ENCODE assay signal across 21 mouse cellular contexts in the genomic region with DNA sequence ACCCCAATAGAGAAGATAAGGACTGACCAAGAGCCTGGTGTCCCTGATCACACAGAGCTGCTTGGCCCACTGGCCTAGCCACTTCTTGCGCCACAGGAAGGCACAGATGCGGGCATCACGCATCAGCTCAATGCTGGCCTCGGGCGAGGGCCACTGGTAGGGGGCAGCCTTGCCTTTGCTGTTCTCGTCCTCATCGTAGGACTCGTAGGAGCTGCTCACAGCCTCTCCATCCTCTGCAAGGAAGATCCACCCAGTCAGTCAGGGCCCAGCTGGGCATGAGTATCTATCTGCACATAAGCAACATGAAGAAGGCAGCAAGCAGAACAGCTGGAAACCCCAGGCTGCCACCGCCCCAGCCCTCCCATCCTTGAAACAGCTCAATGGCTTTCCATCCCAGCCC. TPM values are rescaled to one million over a fixed set of nuclear protein-coding genes. Genes with fewer than 3 reads are reported as not detected.
DNase-seq lines count a peak whose midpoint lies in the region; ATAC-seq and TF ChIP-seq lines count a peak whose summit lies in the region.
"Had no signal": no experiment of that assay in that cellular context is flagged by ENCODE, and none has a peak within 500 bp of the region (broad histone marks: within the 10 kb centered on the region; RNA-seq: fewer than 3 reads in every experiment).

No protein-coding gene starts in this region.

- no peak overlapping the region for H3K9ac ChIP-seq in hindbrain, postnatal 0 days (replicated peaks; ENCODE audit: low read length)
- H3K9ac ChIP-seq in liver, postnatal 0 days (replicated peaks): no peak overlapping the region
- H3K9ac ChIP-seq in liver, embryonic 11.5 days (ENCODE audit: low read depth, low read length): no peak overlapping the region
- H3K9ac ChIP-seq in ES-Bruce4 (ENCODE audit: low read depth, poor library complexity, severe bottlenecking): no peak overlapping the region
- H3K9ac ChIP-seq: embryonic facial prominence, embryonic 13.5 days; heart, embryonic 15.5 days; hindbrain, embryonic 14.5 days; liver, embryonic 13.5 days; midbrain, embryonic 13.5 days had no signal

- H3K4me2 ChIP-seq in hindbrain, postnatal 0 days (ENCODE audit: low read depth, low read length): no peak overlapping the region
- no peak overlapping the region for H3K4me2 ChIP-seq in liver, postnatal 0 days (ENCODE audit: low read depth, low read length)
- no peak overlapping the region for H3K4me2 ChIP-seq in liver, embryonic 11.5 days
- H3K4me2 ChIP-seq: embryonic facial prominence, embryonic 13.5 days; heart, embryonic 15.5 days; hindbrain, embryonic 14.5 days; liver, embryonic 13.5 days; midbrain, embryonic 13.5 days had no signal

- H3K79me2 ChIP-seq in C2C12 (ENCODE audit: control insufficient read depth, insufficient read depth): no peaks in the 10 kb centered on the region

- H3K9me3 ChIP-seq in hindbrain, postnatal 0 days (ENCODE audit: low read length): no peaks in the 10 kb centered on the region
- no peaks in the 10 kb centered on the region for H3K9me3 ChIP-seq in hindbrain, embryonic 10.5 days
- no peaks in the 10 kb centered on the region for H3K9me3 ChIP-seq in liver, postnatal 0 days (ENCODE audit: low read length)
- no peaks in the 10 kb centered on the region for H3K9me3 ChIP-seq in liver, embryonic 11.5 days (ENCODE audit: control insufficient read depth, low read length)
- H3K9me3 ChIP-seq in ES-Bruce4 (replicated peaks; ENCODE audit: control insufficient read depth, insufficient read depth, low read length, poor library complexity, severe bottlenecking): no peaks in the 10 kb centered on the region
- H3K9me3 ChIP-seq: embryonic facial prominence, embryonic 13.5 days; heart, embryonic 15.5 days; liver, embryonic 13.5 days; midbrain, embryonic 13.5 days had no signal

- no peak overlapping the region for H3ac ChIP-seq in C2C12 (ENCODE audit: control insufficient read depth, insufficient read length, low read depth)

- H3K79me3 ChIP-seq in C2C12 (ENCODE audit: low read depth): no peaks in the 10 kb centered on the region

- no peaks in the 10 kb centered on the region for H3K27me3 ChIP-seq in hindbrain, postnatal 0 days (ENCODE audit: insufficient read depth, low read length)
- no peaks in the 10 kb centered on the region for H3K27me3 ChIP-seq in hindbrain, embryonic 10.5 days (ENCODE audit: insufficient read depth, poor library complexity, severe bottlenecking)
- no peaks in the 10 kb centered on the region for H3K27me3 ChIP-seq in liver, postnatal 0 days (ENCODE audit: insufficient read depth, low read length)
- no peaks in the 10 kb centered on the region for H3K27me3 ChIP-seq in liver, embryonic 11.5 days (replicated peaks; ENCODE audit: control insufficient read depth, insufficient read depth, low read length)
- H3K27me3 ChIP-seq in C2C12 (ENCODE audit: control insufficient read depth, insufficient read depth, insufficient read length) (no peaks in the 10 kb centered on the region), ES-Bruce4 (ENCODE audit: control insufficient read depth, insufficient read depth, low read length, poor library complexity, severe bottlenecking) (no peaks in the 10 kb centered on the region)
- H3K27me3 ChIP-seq: embryonic facial prominence, embryonic 13.5 days; heart, embryonic 15.5 days; liver, embryonic 13.5 days; midbrain, embryonic 13.5 days had no signal

- peak; percentile 34; the same call in 1 of the 2 replicates for TF ChIP-seq CTCF in hindbrain, postnatal 0 days (IDR thresholded peaks at IDR 0.05; ENCODE audit: low read depth)
- TF ChIP-seq CTCF in liver, postnatal 0 days (IDR thresholded peaks at IDR 0.05; ENCODE audit: low read depth): peak; percentile 6; the same call in 1 of the 2 replicates
- TF ChIP-seq CTCF in C2C12 (IDR thresholded peaks at IDR 0.05; ENCODE audit: control insufficient read depth, insufficient read depth, insufficient read length): peak; percentile 42
- peak; percentile 27 for TF ChIP-seq CTCF in ES-Bruce4 (IDR thresholded peaks at IDR 0.05; ENCODE audit: low read depth, low read length)

- no peak overlapping the region for H3K27ac ChIP-seq in hindbrain, postnatal 0 days
- H3K27ac ChIP-seq in hindbrain, embryonic 10.5 days: no peak overlapping the region
- no peak overlapping the region for H3K27ac ChIP-seq in liver, postnatal 0 days (ENCODE audit: low read depth)
- no peak overlapping the region for H3K27ac ChIP-seq in liver, embryonic 11.5 days (ENCODE audit: low read depth, low read length)
- H3K27ac ChIP-seq in ES-Bruce4 (ENCODE audit: insufficient read depth, low read length): no peak overlapping the region
- H3K27ac ChIP-seq: embryonic facial prominence, embryonic 13.5 days; heart, embryonic 15.5 days; hindbrain, embryonic 14.5 days; liver, embryonic 13.5 days; midbrain, embryonic 13.5 days had no signal

- TF ChIP-seq EP300 in liver, postnatal 0 days (IDR thresholded peaks at IDR 0.05; ENCODE audit: low read depth): no peak
- no peak for TF ChIP-seq EP300 in ES-Bruce4 (IDR thresholded peaks at IDR 0.05; ENCODE audit: insufficient read depth, low read depth, low read length)

- no peak for ATAC-seq in hindbrain, postnatal 0 days
- ATAC-seq in liver, postnatal 0 days: no peak
- no peak for ATAC-seq in liver, embryonic 11.5 days (replicated peaks; ENCODE audit: low FRiP score)
- ATAC-seq: forebrain, embryonic 16.5 days; midbrain, embryonic 13.5 days had no signal

- DNase-seq in hindbrain, postnatal 0 days (ENCODE audit: low spot score): no peak
- no peak for DNase-seq in hindbrain, embryonic 10.5 days (ENCODE audit: low spot score)
- no peak for DNase-seq in liver, postnatal 0 days
- no peak for DNase-seq in liver, embryonic 11.5 days (ENCODE audit: low spot score)
- no peak for DNase-seq in embryo, embryonic 10.5 days (ENCODE audit: low spot score)
- DNase-seq: cerebellum, adult 11 months; kidney, adult 18-20 months; layer of hippocampus, postnatal 36 days; left cerebral cortex, postnatal 4 days; liver, embryonic 13.5 days had no signal

- WGBS in hindbrain, postnatal 0 days: 85% methylated on average over 9 of the region's 9 CpGs
- 78% methylated on average over 9 of the region's 9 CpGs for WGBS in hindbrain, embryonic 10.5 days
- whole genome bisulfite sequencing in liver, postnatal 0 days (ENCODE audit: insufficient replicate concordance): 64% methylated on average over 9 of the region's 9 CpGs
- WGBS in liver, embryonic 11.5 days: 74% methylated on average over 9 of the region's 9 CpGs

- H3K4me1 ChIP-seq in hindbrain, postnatal 0 days (ENCODE audit: insufficient read depth, low read length): no peaks in the 10 kb centered on the region
- no peaks in the 10 kb centered on the region for H3K4me1 ChIP-seq in hindbrain, embryonic 10.5 days (replicated peaks)
- no peaks in the 10 kb centered on the region for H3K4me1 ChIP-seq in liver, postnatal 0 days (ENCODE audit: insufficient read depth)
- no peaks in the 10 kb centered on the region for H3K4me1 ChIP-seq in liver, embryonic 11.5 days (replicated peaks; ENCODE audit: control insufficient read depth, insufficient read depth, low read length)
- H3K4me1 ChIP-seq in ES-Bruce4 (ENCODE audit: control insufficient read depth, insufficient read depth, low read length): peaks cover 2% of the 10 kb centered on the region
- H3K4me1 ChIP-seq: liver, embryonic 13.5 days; midbrain, embryonic 13.5 days had no signal

- no peak for TF ChIP-seq POLR2A in ES-Bruce4 (IDR thresholded peaks at IDR 0.05; ENCODE audit: insufficient read depth, low read length)

- no peak overlapping the region for H3K4me3 ChIP-seq in hindbrain, postnatal 0 days (ENCODE audit: low read length)
- no peak overlapping the region for H3K4me3 ChIP-seq in hindbrain, embryonic 10.5 days
- H3K4me3 ChIP-seq in liver, postnatal 0 days (ENCODE audit: low read depth, low read length): no peak overlapping the region
- no peak overlapping the region for H3K4me3 ChIP-seq in liver, embryonic 11.5 days (ENCODE audit: low read depth, low read length)
- no peak overlapping the region for H3K4me3 ChIP-seq in C2C12 (ENCODE audit: insufficient read depth, poor library complexity, severe bottlenecking)
- no peak overlapping the region for H3K4me3 ChIP-seq in ES-Bruce4 (ENCODE audit: low read depth, low read length)
- H3K4me3 ChIP-seq: embryonic facial prominence, embryonic 13.5 days; heart, embryonic 15.5 days; liver, embryonic 13.5 days; midbrain, embryonic 13.5 days had no signal

- no peaks in the 10 kb centered on the region for H3K36me3 ChIP-seq in hindbrain, postnatal 0 days (ENCODE audit: insufficient read depth, low read length)
- no peaks in the 10 kb centered on the region for H3K36me3 ChIP-seq in hindbrain, embryonic 10.5 days
- H3K36me3 ChIP-seq in liver, postnatal 0 days (replicated peaks; ENCODE audit: insufficient read depth, low read length): no peaks in the 10 kb centered on the region
- no peaks in the 10 kb centered on the region for H3K36me3 ChIP-seq in liver, embryonic 11.5 days (ENCODE audit: control insufficient read depth, insufficient read depth, low read length)
- H3K36me3 ChIP-seq in C2C12 (ENCODE audit: control insufficient read depth, insufficient read depth): no peaks in the 10 kb centered on the region
- H3K36me3 ChIP-seq in ES-Bruce4 (ENCODE audit: control insufficient read depth, insufficient read depth, low read length, poor library complexity, severe bottlenecking): no peaks in the 10 kb centered on the region
- H3K36me3 ChIP-seq: embryonic facial prominence, embryonic 13.5 days; heart, embryonic 15.5 days; liver, embryonic 13.5 days; midbrain, embryonic 13.5 days had no signal

TF ChIP-seq in C2C12, 6 proteins besides CTCF, POLR2A, EP300 and RAD21:
- no peak for TF ChIP-seq FOSL1 (IDR thresholded peaks at IDR 0.05; ENCODE audit: insufficient read depth, low read length, poor library complexity, severe bottlenecking)
- TF ChIP-seq USF1 (IDR thresholded peaks at IDR 0.05; ENCODE audit: low read depth): no peak
- no peak for TF ChIP-seq MYOG (IDR thresholded peaks at IDR 0.05; ENCODE audit: control insufficient read depth, extremely low read depth, insufficient read length)
- no peak for TF ChIP-seq MAX (IDR thresholded peaks at IDR 0.05)
- no peak for TF ChIP-seq MYOD1 (IDR thresholded peaks at IDR 0.05; ENCODE audit: control insufficient read depth, insufficient read length, low read depth)
- no peak for TF ChIP-seq CEBPB (IDR thresholded peaks at IDR 0.05; ENCODE audit: low read depth)

RNA-seq across cellular contexts. Expression of gene Vwa2, which starts 56.0 kb away (rescaled TPM):
- 0.79 and 1.6 TPM in 2 replicates for total RNA-seq in hindbrain, postnatal 0 days (2014; rRNA removed)
- polyA plus RNA-seq in hindbrain, postnatal 0 days (2015; fragmentation: Nextera tagmentation; extraction: Ambion mirVana): 0.47 and 0.64 TPM in 2 replicates
- 0.65 and 2.5 TPM in 2 replicates for polyA plus RNA-seq in hindbrain, embryonic 10.5 days (2016; fragmentation: Nextera tagmentation; extraction: Ambion mirVana)
- polyA plus RNA-seq in liver, postnatal 0 days (2015; fragmentation: Nextera tagmentation; extraction: Ambion mirVana): not detected in 2 replicates
- polyA plus RNA-seq in liver, embryonic 11.5 days (2014; fragmentation: Nextera tagmentation; extraction: Ambion mirVana): 0.39 and 0.59 TPM in 2 replicates
- polyA plus RNA-seq in C2C12 (2012; fragmentation: generic; extraction: Trizol) (0.02 TPM), ES-Bruce4 (2011; ENCODE audit: insufficient read depth, insufficient read length, low read depth, missing spikeins) (1.6 and 2.8 TPM in 2 replicates)
- total RNA-seq: common myeloid progenitor, adult 5-6 weeks; heart, adult 18-20 months; layer of hippocampus, postnatal 36 days; MEL; neutrophil, adult 5-6 weeks had no signal
- polyA plus RNA-seq: liver, embryonic 13.5 days had no signal
